Mouse (Mus musculus): ENCODE measurements at regions not wholly inside any gene's neighbourhood (a gene's known extent, or its start where the extent isn't known, plus 50 kb on each side); places are given as distances from the start of the nearest gene placed in this dataset.
A peak's percentile ranks its signal among the peaks of the same experiment; 100 is the strongest.

DNA sequence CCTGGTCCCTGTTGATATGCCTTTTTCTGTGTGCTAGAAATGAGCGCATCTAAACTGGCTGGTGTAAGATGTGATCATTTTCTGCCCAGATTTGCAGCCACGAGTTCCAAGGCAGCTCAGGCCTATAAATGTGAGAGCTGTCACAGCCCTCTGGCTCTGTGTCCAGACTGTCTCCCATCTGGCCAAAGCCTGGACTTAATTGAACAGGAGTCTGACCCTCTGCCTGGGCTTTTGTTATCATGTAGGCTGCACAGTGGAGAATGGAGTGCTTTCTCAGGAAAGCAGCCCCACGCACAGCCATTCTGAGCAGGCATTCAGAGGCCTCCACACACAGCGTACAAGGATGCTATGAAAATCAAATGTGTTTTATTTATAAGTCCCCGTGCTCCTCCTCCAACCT, 141.9 kb upstream of the Tbc1d5 start:
- Histone ChIP-seq H3K4me3 (ENCODE audit: low read depth, low read length) (no peak overlapping the region), H3K27ac (ENCODE audit: low read depth) (no peak overlapping the region), H3K36me3 (replicated peaks; ENCODE audit: insufficient read depth, low read length) (no peaks in the 10 kb centered on the region), H3K4me1 (ENCODE audit: insufficient read depth) (no peaks in the 10 kb centered on the region), H3K9me3 (ENCODE audit: low read length) (no peaks in the 10 kb centered on the region), H3K9ac (replicated peaks) (no peak overlapping the region), H3K4me2 (ENCODE audit: low read depth, low read length) (no peak overlapping the region), H3K27me3 (ENCODE audit: insufficient read depth, low read length) (no peaks in the 10 kb centered on the region)
- ATAC-seq (no peak), DNase-seq (no peak)
- TF ChIP-seq CTCF (IDR thresholded peaks at IDR 0.05; ENCODE audit: low read depth) = no peak
- no peak for TF ChIP-seq EP300 (IDR thresholded peaks at IDR 0.05; ENCODE audit: low read depth)
- 83% methylated on average over 5 of the region's 5 CpGs for WGBS (ENCODE audit: insufficient replicate concordance)

DNA sequence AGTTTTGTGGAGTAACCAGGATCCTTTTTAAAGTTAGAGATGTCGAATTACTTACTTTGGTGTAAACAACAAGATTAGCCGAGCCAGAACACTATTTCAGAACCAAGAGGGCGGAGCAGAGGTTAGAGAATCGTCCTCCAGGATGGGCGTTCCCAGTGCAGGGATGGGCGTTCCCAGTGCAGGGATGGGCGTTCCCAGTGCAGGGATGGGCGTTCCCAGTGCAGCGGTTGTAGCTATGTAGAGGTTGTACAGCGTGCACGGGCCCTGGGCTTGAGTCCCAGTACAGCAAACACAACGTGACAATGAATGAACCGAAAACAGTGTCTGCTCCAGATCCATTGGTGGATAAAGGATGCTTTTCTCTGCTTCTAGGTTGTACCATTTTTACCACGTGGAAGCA, 125.8 kb upstream of the Tbc1d5 start:
- ATAC-seq (no peak), DNase-seq (no peak)
- Histone ChIP-seq H3K36me3 (replicated peaks; ENCODE audit: insufficient read depth, low read length) (no peaks in the 10 kb centered on the region), H3K4me1 (ENCODE audit: insufficient read depth) (no peaks in the 10 kb centered on the region), H3K9me3 (ENCODE audit: low read length) (no peaks in the 10 kb centered on the region), H3K27ac (ENCODE audit: low read depth) (no peak overlapping the region), H3K9ac (replicated peaks) (no peak overlapping the region), H3K4me2 (ENCODE audit: low read depth, low read length) (no peak overlapping the region), H3K27me3 (ENCODE audit: insufficient read depth, low read length) (no peaks in the 10 kb centered on the region), H3K4me3 (ENCODE audit: low read depth, low read length) (no peak overlapping the region)
- 67% methylated on average over 14 of the region's 14 CpGs for WGBS (ENCODE audit: insufficient replicate concordance)
- TF ChIP-seq EP300 (IDR thresholded peaks at IDR 0.05; ENCODE audit: low read depth) = no peak
- TF ChIP-seq CTCF (IDR thresholded peaks at IDR 0.05; ENCODE audit: low read depth) = no peak

GRCm38 (mm10) chr17:51290741-51291140, 111.6 kb upstream of the Tbc1d5 start:
- no peaks in the 10 kb centered on the region for H3K4me1 ChIP-seq (ENCODE audit: insufficient read depth)
- no peaks in the 10 kb centered on the region for H3K36me3 ChIP-seq (replicated peaks; ENCODE audit: insufficient read depth, low read length)
- H3K9ac ChIP-seq (replicated peaks) = no peak overlapping the region
- H3K27ac ChIP-seq (ENCODE audit: low read depth) = no peak overlapping the region
- TF ChIP-seq EP300 (IDR thresholded peaks at IDR 0.05; ENCODE audit: low read depth) (no peak), CTCF (IDR thresholded peaks at IDR 0.05; ENCODE audit: low read depth) (no peak)
- ATAC-seq (no peak), DNase-seq (no peak)
- H3K9me3 ChIP-seq (ENCODE audit: low read length) = no peaks in the 10 kb centered on the region
- WGBS (ENCODE audit: insufficient replicate concordance) = 68% methylated on average over 1 of the region's 1 CpGs
- no peak overlapping the region for H3K4me2 ChIP-seq (ENCODE audit: low read depth, low read length)
- H3K4me3 ChIP-seq (ENCODE audit: low read depth, low read length) = no peak overlapping the region
- no peaks in the 10 kb centered on the region for H3K27me3 ChIP-seq (ENCODE audit: insufficient read depth, low read length)

DNA sequence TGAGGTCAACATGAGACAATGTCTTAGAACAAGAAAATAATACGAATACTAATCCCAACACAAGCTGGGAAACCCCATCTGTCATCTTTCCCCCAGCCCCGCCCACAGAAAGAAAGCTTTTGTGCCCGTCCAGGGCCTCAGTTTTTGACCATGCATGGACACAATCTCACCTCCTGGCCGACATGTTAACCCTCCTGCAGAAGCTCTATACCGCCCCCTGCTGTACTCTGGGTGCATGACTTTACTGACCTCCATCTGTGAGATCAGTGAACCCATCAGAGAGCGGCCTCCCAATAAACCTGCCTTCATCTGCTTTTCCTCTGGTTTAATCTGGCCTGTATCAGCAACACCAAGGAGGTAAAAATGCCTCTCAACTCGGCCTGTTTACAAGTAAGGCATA, 109.6 kb upstream of the Tbc1d5 start:
- no peaks in the 10 kb centered on the region for H3K27me3 ChIP-seq (ENCODE audit: insufficient read depth, low read length)
- no peaks in the 10 kb centered on the region for H3K9me3 ChIP-seq (ENCODE audit: low read length)
- H3K27ac ChIP-seq (ENCODE audit: low read depth) = no peak overlapping the region
- TF ChIP-seq CTCF (IDR thresholded peaks at IDR 0.05; ENCODE audit: low read depth) (peak; percentile 76), EP300 (IDR thresholded peaks at IDR 0.05; ENCODE audit: low read depth) (no peak)
- no peaks in the 10 kb centered on the region for H3K4me1 ChIP-seq (ENCODE audit: insufficient read depth)
- WGBS (ENCODE audit: insufficient replicate concordance) = 66% methylated on average over 7 of the region's 7 CpGs
- H3K4me2 ChIP-seq (ENCODE audit: low read depth, low read length) = no peak overlapping the region
- H3K4me3 ChIP-seq (ENCODE audit: low read depth, low read length) = no peak overlapping the region
- H3K9ac ChIP-seq (replicated peaks) = no peak overlapping the region
- no peaks in the 10 kb centered on the region for H3K36me3 ChIP-seq (replicated peaks; ENCODE audit: insufficient read depth, low read length)
- no peak for ATAC-seq
- peak; percentile 69 for DNase-seq

DNA sequence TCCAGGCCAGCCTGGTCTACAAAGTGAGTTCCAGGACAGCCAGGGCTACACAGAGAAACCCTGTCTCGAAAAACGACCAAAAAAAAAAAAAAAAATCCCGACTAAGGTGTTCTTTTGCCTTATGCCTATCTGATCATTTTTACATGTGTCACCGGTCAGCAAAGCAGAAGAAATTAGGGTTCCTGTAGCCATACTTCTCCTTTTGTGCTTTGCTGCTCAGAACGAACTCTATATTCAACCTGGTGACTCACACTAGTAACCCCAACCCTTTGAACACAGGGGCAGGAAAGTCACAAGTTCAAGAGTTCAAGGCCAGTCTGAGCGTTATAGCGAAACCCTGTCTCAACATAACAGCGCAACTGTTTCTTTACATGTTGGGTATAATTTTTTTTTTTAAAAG, 108.7 kb upstream of the Tbc1d5 start:
- H3K27ac ChIP-seq (ENCODE audit: low read depth) = no peak overlapping the region
- no peak overlapping the region for H3K9ac ChIP-seq (replicated peaks)
- TF ChIP-seq CTCF (IDR thresholded peaks at IDR 0.05; ENCODE audit: low read depth) (no peak), EP300 (IDR thresholded peaks at IDR 0.05; ENCODE audit: low read depth) (no peak)
- WGBS (ENCODE audit: insufficient replicate concordance) = 76% methylated on average over 8 of the region's 8 CpGs
- no peak for DNase-seq
- no peak overlapping the region for H3K4me2 ChIP-seq (ENCODE audit: low read depth, low read length)
- no peaks in the 10 kb centered on the region for H3K27me3 ChIP-seq (ENCODE audit: insufficient read depth, low read length)
- H3K9me3 ChIP-seq (ENCODE audit: low read length) = no peaks in the 10 kb centered on the region
- no peak overlapping the region for H3K4me3 ChIP-seq (ENCODE audit: low read depth, low read length)
- no peaks in the 10 kb centered on the region for H3K36me3 ChIP-seq (replicated peaks; ENCODE audit: insufficient read depth, low read length)
- H3K4me1 ChIP-seq (ENCODE audit: insufficient read depth) = no peaks in the 10 kb centered on the region
- no peak for ATAC-seq

GRCm38 (mm10) chr17:51285362-51285761, 106.2 kb upstream of the Tbc1d5 start:
- WGBS (ENCODE audit: insufficient replicate concordance) = 78% methylated on average over 5 of the region's 5 CpGs
- Histone ChIP-seq H3K36me3 (replicated peaks; ENCODE audit: insufficient read depth, low read length) (no peaks in the 10 kb centered on the region), H3K4me2 (ENCODE audit: low read depth, low read length) (no peak overlapping the region), H3K4me3 (ENCODE audit: low read depth, low read length) (no peak overlapping the region), H3K4me1 (ENCODE audit: insufficient read depth) (no peaks in the 10 kb centered on the region), H3K9me3 (ENCODE audit: low read length) (no peaks in the 10 kb centered on the region), H3K27me3 (ENCODE audit: insufficient read depth, low read length) (no peaks in the 10 kb centered on the region), H3K9ac (replicated peaks) (no peak overlapping the region), H3K27ac (ENCODE audit: low read depth) (no peak overlapping the region)
- no peak for DNase-seq
- no peak for ATAC-seq
- no peak for TF ChIP-seq CTCF (IDR thresholded peaks at IDR 0.05; ENCODE audit: low read depth)
- TF ChIP-seq EP300 (IDR thresholded peaks at IDR 0.05; ENCODE audit: low read depth) = no peak

DNA sequence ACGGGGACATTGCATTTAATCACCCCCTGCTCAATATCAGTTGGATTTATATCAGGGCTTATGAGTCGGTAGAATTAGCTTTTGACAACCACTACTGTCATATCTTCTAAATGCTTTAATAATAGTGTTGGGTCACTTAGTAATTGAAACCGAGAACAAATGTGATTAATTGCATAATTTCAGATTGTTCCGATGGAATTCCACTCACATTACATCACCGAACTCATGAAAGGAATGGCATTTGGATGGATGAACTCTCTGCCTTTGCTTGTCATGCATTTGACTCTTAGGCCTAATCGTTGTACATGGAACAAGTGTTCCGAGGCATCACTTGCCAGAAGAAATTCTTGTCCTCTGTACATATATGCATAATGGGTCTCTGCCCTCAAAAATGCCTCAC, 99.6 kb upstream of the Tbc1d5 start:
- Histone ChIP-seq H3K9ac (replicated peaks) (no peak overlapping the region), H3K4me3 (ENCODE audit: low read depth, low read length) (no peak overlapping the region), H3K27ac (ENCODE audit: low read depth) (no peak overlapping the region), H3K36me3 (replicated peaks; ENCODE audit: insufficient read depth, low read length) (no peaks in the 10 kb centered on the region), H3K4me2 (ENCODE audit: low read depth, low read length) (no peak overlapping the region), H3K9me3 (ENCODE audit: low read length) (no peaks in the 10 kb centered on the region), H3K4me1 (ENCODE audit: insufficient read depth) (no peaks in the 10 kb centered on the region), H3K27me3 (ENCODE audit: insufficient read depth, low read length) (no peaks in the 10 kb centered on the region)
- DNase-seq (no peak), ATAC-seq (no peak)
- no peak for TF ChIP-seq CTCF (IDR thresholded peaks at IDR 0.05; ENCODE audit: low read depth)
- TF ChIP-seq EP300 (IDR thresholded peaks at IDR 0.05; ENCODE audit: low read depth) = no peak
- 75% methylated on average over 7 of the region's 7 CpGs for WGBS (ENCODE audit: insufficient replicate concordance)

Data from liver, postnatal 0 days (tissue).